Mouse (Mus musculus) erythroblast, adult 5-6 weeks (primary cell): Measurements from ENCODE around the gene Cmtm4. TPM values are rescaled to one million over a fixed set of nuclear protein-coding genes. Genes with fewer than 3 reads are reported as not detected.

ENCODE experiments used
- ATAC-seq: replicated peaks from 2 replicates; pipeline ENCODE4 v1.8.0; 2016; ENCODE audit warnings: moderate number of reproducible peaks, mild to moderate bottlenecking, moderate TSS enrichment, inconsistent platforms; ENCODE audit not compliant: poor library complexity, low FRiP score, severe bottlenecking
- total RNA-seq, 2 experiments: library from RNA; stranded (forward) in 1 of 2; stranded (reverse) in 1 of 2; fragments of 150-400 nt in 1 of 2; fragments of 200-764, 138-1000 nt in 1 of 2; gene quantifications; 2 replicates each; pipeline versions ENCODE4 v1.2.3 to v1.2.4; 2015 to 2017; ENCODE audit warnings: low replicate concordance in 2 of 2

Gene Cmtm4
- total RNA-seq, 2 experiments from 2014 or later = 0.51 to 0.96 TPM

DNA sequence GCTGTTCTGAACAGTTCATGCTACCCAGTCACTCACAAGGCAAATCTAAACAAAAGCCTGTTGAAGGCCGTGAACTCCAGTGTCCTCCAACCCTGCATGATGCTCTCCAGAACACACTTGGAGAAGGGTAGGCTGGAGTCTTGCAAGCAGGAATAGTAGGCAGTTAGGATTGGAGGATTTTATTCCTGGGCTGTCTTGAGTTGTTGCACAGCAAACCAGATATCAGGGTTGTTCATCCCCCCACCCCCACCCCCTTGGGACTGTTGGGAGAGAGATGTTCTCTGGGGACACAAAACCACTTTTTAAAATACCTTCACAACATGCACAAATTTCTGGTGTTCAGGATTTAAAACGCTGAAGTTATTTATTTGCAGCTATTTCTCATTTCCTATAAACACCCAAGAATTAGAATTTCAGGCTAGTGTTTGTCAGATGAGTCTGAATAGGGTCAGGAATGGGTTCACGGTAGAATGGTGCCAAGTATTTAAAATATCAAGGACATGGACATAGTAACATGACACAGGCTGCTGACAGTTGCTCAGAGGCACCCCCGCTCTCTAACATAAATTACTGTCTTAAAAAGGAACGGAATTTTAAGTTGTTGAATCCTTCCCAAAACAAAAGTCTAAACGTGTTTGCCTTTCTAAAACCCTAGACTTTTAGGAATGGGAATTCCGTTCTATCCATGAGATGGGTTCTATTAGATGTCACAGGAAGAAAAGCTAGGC, 17.4 kb upstream of the Cmtm4 start:
- ATAC-seq = no peak

DNA sequence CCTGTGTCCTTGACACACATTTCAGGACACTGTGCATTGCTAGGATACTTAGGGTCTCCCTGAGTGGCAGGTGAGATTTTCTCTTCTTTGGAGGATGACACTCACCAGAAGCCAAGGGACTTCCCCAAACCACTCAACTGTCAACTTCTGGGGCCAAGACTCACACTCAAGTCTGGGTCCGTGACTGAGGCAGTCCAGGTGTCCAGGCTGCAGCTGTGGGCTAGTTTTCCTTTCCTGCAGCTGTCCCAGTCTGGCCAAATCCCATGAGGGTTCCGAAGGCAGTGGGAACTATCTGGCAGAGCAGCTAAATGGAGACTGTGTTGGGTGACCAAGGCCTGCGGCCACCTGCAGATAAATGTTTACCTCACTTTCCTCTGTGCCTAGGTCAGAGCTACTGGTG, 16.4 kb upstream of the Cmtm4 start:
- no peak for ATAC-seq

DNA sequence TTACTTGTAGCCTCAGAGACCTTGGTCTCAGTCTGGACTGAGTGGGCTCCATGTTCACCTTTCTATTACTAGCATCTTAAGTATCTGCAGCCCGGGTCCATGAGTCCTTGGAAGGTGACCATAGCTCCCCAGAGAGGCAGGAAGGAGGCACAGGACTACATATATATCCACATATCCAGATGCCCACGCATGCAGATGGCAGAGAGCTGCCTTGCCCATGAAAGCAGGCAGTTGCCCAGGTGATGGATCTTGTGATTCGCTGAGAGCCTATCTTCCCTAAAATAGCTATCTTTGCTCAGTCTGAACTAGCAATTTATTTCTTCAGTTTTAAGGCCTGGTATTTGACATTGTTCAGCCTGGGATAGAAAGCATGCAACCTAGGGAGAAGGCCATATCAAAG, 15.9 kb upstream of the Cmtm4 start:
- no peak for ATAC-seq

DNA sequence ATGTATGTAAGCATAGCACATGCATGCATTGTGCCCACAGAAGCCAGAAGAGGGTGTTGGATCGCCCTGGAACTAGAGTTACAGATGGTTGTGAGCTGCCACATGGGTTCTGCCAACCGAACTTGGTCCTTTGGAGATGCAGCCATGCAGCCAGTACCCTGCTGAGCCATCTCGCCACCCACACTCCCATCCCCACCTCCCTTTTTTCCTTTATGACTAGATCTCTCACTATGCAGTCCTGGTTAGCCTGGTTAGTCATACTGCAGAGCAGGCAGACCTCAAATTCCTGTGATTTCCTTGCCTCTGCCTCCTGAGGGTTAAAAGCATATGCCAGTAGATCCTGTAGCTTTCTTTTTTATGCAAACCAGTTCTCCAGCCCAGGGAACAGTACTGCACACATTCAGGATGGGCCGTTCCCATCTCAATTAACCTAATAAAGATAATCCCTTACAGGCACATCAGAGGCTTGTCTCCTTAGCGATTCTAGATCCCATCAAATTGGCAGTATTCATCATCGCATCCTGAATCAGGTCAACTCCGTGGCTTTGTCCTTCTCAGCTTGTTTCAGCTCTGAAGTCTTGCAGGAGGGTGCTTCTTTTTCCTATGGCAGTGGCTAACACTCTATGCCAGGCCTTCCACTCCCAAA, 15.1 kb upstream of the Cmtm4 start:
- ATAC-seq = no peak

DNA sequence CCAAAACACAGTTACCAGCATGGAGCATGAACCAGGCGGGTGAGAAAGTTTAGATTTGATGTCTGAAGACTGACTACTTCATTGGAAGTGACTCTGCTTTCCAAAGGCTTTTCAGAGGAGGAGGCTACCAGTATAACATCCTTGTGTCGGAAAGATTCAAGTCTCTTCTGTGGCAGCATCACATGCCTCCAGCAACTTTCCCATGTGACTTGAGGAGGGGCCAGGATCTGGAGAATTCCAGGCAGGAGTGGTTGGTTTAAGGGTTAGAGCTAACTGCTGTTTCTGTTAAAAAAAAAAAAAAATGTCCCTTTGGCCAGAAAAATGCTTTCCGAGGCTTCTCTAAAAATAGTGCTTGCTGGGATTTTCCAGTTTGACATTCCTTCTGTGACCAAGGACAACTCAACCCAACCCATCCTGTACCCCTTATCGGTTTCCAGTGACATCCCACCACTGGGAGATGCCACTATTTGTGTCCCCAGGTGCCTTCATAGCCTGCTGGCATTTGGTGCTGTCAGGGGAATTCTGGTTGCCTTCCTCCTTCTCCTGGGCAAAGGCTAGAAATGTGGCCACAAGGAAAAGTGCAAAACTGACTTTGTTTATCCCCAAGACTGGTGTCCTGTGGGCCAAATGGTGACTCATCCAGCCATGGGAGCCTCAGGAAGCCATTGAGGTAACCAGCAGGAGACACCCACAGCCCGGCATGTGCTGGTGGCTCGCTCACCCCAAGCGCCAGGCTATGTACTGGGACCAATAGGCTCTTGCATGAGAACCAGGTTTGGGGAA, 12.9 kb upstream of the Cmtm4 start:
- no peak for ATAC-seq

DNA sequence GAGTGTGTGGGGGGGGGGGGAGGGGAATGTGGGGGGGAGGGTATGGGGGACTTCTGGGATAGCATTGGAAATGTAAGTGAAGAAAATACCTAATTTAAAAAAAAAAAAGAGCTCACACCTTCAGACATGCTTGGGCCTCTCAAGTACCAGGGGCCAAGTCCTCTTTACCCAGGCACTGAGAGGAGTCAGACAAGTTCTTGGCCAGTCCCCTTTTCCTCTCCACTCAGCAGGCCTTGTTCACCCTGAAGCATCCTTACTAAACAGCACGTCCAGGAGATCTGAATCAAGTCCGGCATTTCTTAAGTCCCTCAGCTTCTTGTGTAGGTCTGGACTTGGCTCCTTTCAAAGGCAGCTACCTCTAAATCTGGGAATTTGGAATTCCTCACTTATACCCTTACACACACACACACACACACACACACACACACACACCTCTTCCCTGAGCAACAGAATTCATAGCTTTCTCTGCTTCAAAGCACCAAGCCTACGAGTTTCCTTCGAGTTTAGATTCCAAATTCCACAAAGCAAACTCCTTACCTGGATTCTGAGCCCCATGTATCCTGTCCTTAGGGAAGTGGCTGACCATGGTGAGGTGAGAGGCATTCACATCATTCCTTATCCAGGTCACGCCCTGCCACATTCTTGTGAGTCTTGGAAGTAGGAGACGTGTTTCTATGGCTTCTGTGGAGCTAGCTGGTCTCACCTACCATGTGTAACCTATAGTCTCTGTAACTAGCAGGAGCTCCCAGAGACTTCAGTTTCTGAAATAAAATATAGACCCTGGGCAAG, 10.9 kb upstream of the Cmtm4 start:
- ATAC-seq = no peak

DNA sequence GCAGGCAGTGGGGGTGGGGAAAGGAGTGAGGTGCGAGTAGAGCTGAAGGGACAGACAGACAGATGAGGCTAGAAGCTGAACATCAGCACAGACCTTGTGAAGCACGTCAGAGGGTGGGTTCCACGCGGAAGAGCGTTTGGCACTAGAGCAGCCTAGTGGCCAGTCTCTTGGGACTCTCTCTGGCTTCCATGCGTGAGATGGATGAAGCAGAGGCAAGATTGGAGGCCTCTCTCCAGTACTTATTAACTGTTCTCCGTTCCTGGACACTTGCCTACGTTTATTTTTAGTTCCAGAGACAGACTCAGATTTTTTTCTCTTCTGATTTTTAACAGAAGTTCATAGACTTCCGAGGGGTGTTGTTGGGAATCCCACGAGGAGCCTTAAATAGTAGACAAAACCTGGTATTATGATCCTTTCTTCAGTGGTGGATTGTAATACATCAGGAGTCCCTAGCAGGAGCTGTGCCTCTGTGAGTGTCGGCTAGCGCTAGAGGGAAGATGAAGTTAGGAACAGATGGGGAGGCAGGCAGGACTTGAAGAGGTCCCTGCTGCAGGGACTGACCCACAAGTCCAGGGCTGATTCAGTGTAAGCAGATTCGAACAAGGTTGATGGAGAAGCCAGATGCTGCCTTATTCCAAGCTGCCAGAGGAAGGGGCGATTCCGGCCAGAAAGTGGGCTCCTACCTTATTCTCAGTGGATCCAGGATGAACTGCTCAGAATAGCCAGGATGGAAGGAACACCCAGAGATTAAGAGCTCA, 10.0 kb upstream of the Cmtm4 start:
- ATAC-seq = no peak

DNA sequence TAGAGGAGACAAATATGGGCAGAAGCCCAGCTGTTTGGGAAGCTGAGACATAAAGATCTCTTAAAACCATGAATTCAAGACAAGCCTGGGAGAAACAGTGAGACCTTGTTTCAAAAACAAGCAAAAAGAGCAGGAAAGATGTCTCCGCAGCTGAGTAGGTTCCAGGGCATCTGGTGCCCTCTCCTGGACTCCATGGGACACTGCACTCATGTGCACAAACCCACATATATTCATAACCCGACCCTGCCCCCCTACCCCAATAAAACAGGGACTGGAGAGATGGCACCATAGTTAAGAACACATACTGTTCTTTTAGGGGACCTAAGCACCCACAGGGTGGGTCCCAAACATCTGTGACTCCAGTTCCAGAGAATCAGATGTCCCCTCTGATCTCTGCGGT, 8.0 kb upstream of the Cmtm4 start:
- ATAC-seq = peak; percentile 80

DNA sequence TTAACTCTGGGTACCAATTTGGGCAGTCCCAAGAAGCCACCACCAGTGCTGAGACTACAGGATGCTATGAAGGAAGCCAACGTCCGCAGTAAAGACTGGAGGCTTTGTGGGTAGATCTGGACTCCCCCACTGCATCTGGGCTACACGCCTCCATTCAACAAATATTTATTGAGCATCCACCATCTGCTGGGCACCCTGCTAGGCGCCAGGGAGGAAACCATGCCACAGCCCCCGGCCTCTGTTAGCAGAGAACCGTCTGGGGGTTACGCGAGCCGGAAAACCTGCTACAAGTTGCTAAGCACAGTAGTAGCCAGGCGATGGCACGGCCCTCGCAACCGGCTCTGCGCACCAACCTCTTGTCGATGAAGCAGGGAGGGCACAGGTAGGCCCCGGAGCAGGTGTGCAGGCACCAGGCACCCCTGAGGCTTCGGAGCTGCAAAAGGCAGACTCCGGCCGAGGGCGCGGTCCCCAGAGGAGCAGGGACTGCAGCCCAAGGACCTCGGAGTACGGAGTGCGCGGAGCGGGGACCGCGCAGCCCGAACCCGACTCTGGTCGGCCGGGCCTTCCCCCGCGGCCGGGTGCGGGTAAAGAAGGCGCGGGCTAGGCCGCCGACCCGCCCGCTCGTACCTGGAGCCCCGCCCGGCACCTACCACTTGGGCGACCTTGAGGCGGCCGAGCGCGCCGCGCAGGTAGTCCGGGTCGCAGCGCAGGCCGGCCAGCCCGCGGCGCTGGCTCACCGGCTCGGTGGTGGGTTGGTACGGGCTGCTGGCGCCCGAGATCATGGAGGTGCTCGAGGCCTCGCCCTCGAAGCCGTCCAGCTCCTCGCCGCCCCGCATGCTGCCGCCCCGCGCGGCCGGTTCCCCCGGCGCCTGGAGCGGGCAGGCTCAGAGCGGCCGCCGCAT, 555 bp downstream of the Cmtm4 start:
- ATAC-seq = no peak

DNA sequence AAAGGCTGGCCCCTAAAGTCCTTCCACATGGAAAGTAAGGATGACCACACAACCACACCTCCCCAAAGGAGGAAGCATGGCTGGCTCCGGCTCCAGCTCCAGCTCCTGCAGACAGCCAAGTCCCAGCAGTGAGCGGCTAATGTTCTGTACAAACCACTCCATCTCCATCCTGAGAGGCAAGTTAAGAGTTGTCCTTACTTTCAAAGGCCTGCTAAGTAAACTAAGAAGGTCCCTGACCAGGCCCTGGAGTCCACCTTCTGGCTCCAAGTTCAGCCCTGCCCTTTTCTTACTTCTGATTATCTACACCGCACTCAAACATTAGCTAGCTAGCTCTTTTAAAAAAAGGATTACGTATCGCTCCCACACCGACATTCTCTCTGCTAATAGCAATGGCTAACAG, 1.8 kb downstream of the Cmtm4 start:
- ATAC-seq = no peak

DNA sequence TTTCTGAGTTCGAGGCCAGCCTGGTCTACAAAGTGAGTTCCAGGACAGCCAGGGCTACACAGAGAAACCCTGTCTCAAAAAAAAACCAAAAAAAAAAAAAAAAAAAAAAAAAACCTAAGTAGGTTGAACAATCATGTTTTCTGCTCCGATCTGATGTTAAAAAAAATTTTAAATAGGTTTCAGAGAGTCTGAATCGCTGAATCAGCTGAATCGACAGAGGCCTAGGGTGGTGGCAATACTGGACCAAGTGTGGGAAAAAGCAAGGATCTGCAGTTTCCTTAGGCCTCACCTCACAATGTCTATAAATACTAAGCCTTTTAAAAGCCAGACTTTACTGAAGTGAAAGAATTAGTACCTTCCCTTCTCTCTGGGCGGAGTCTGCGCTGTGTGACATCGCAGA, 2.5 kb downstream of the Cmtm4 start:
- ATAC-seq = no peak

DNA sequence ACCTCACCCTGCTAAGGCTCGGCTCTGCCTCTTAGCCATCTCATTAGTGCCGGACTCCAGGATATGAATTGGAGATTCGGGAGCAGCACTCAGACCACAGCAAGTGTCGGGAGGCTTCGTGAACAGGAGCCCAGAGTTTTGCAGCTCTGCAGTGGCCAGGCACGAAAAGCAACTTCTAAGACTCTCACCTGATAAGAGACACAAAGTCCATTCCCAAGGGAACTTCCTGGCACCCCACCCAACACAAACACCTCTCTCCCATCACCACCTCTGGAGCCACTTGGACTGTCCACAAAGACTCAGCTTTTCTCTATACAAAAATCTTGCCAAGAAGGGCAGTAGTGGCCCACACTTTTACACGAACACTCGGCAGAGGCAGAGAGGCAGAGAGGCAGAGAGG, 5.4 kb downstream of the Cmtm4 start:
- no peak for ATAC-seq

DNA sequence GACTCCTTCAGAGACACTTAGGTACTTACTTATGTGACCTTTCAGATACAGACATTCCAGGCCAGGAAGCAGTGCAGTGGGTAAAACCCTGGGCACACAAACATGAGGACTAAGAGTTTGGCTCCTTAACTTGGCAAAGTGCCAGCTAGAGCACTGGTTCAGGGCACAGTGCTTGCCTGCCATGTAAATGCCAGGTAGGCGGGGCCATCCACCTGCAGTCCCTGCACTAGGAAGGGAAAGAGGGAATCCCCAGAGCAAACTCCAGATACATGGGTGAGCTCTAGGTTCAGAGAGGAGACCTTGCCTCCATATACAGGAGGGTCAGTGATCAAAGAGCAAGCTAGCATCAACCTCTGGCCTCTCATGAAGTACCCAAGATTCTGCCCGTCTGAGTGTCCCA, 7.6 kb downstream of the Cmtm4 start:
- ATAC-seq = no peak

DNA sequence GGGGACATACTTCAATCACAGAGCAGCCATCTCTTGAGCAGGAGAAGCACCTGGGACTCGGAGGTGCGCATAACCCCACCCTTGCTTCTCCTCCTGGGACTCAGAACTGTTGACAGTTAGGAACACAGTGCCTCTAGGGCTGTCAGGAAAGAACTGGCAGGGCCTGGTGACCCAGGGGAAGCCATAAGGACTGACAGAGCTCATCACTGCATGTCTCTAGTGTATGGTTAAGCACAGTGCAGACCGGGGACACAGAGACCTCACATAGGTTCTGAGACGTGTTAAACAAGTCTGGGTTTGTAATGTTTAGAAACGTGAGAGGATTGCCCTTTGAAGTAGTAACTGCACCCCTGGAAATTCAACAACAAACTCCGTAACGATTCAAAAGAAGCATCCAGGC, 8.1 kb downstream of the Cmtm4 start:
- ATAC-seq = no peak

DNA sequence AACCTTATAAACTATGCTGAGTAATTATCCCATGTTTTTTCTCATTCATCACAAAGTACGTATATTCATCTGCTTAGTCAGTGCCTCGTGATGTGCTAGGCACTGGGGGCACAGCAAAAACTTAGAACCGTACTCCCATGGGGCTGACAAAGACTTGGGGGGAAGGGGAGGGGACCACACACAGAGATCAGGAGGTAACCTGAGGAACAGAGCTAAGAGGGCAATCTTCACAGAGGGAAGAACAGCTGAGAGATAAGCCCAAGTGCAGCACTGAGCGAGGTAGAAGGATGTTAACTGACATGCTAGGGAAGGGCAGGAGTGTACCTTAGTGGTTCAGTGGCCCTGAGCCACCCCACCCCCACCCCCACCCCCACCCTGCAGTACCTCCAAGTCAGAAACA, 8.9 kb downstream of the Cmtm4 start:
- no peak for ATAC-seq

DNA sequence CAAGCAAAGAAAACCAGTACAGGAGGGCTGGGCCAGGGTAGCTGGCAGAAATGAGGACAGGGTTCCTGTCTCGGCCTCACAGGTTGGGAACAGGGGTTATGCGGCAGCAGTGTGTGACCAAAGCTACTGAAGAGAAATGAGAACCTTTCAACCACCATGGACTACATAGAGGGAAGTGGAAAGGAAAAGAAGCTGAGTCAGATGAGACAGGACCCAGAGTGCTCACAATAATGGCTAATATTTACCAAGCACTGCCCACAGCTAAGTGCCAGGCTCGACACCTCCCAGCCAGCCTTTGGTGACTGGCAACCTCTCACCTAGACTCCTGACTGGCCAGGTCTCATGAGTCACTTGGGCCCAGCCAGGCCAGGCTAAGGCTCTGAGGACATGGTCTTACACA, 11.6 kb downstream of the Cmtm4 start:
- no peak for ATAC-seq

DNA sequence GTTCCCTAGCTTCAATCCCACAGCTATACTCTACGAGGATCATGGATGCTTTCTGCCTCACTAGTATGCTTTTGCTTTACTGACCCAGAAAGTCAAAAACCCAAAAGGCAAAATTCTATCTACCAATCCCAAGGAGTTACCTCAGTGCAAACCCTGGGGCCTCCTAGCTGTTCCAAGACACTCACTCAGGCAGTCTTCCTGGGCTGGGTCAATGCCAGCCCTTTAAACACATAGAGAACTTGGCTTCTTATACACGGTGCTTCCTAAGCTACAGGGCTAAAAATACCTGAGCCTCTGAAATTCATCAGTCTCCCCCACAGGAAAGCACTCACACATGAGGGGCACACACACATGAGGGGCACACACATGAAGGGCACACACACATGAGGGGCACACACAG, 12.3 kb downstream of the Cmtm4 start:
- no peak for ATAC-seq

DNA sequence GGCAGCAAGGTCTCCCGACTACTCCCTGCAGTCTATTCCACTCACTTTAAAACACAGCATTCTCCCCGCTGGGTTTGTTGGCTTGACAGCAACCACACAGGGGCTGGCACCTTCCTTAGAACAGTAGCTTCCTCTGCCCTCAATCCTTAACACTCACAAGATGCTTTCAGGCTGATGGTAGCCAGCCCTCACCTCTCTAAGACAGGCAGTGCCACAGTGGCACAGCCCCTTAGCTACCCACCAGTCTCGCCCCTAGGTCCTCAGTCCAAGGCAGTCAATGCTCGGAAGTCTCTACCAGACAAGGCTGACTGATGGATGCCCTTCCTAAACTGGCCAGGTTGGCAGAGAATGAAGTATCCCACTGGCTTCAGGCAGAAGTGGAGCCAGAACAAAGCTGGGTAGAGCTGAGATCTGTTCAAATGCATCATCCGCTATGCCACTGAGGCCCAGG, 14.6 kb downstream of the Cmtm4 start:
- no peak for ATAC-seq

DNA sequence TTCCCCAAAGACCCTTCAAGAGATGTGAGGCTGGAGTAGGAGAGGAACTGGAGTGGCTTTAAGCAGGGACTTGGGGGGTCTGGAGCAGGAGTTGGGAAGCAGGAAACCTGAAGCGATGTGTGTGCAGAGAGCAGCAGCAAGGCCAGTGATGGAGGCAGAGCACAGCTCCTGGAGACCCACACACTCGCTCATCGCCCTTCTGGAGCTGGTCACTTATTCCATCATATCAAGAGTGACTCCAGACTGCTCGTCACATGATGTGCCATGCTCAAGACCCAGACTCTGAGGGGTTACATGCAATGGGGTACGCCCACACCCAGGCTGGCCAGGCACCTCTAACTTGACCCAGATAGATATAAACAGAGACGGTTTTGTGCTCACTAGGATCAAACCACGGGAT, 15.3 kb downstream of the Cmtm4 start:
- 0 out of 2 replicates have a peak, but pooled peaks have one; percentile 32 for ATAC-seq
